Mouse (Mus musculus): ENCODE results near the gene Rasl10a.
"Not testable (repeated sequence)": the region's sequence is repeated elsewhere in the genome, so short reads cannot be mapped to it uniquely, and the experiment has no call there.

Rasl10a gene

DNA sequence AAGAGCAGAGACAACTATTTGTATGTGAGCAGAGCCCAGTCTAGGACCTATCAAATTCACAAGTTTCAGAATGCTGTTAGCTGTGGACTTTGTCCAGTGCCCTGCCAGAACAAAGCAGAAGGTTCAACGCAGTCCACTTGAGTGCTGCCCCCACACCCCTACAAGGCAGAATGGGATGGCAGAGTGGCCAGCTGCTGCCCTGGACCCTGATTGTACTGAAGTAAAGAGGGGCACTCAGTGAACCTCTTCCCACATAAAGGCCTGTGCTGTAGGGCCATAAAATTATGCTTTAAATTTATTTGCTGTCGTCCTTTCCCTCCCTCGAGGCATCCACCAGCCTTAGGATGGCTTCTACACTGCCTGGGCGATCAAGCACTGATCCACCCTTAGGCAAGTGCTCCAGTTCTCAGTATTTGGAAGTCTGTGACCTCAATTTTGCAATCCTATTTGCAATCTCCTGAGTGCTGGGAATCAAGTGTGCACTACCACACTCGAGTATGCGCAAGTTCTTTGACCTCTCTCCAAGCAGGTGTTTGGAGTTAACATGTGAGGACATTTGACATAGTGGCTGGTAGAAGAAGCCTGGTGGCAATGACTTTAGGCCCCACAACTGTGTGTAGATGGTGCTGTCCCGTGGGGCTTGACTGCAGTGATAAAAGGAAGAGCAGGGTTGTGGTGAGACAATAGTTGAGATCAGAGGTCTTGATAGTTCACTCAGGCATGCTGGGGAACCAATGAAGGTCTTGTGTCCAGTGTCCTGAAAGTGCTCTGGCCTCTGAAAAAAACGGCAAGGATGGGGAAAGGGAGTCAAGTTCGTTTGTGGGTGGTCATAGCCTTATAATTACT lies 10.4 kb downstream of the Rasl10a start:
- in situ Hi-C loops (cut with MboI, MseI), result loop anchor here (10.0 kb wide), 1 partner anchor 1824 kb away; no protein-coding TSS in a partner anchor

DNA sequence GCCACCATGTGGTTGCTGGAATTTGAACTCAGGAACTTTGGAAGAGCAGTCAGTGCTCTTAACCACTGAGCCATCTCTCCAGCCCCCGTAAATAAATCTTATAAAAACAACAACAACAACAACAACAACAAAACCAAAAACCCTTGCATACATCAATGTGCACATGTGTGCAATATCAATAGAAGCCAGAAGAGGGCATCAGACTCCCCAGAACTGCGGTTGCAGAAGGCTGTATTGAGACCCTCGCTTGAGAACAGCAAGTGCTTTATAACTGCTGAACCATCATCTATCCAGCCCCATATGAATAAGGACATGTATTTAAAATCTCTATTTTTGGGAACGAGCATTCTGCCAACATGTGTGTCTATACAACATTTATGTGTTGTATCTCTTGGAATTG lies 17.0 kb downstream of the Rasl10a start:
- in situ Hi-C loops (cut with MboI, MseI), result no loop called here

GRCm38 (mm10) chr11:5075760-5076159 lies 17.8 kb downstream of the Rasl10a start:
- in situ Hi-C loops (cut with MboI, MseI), result no loop called here

GRCm38 (mm10) chr11:5076843-5077242 lies 18.9 kb downstream of the Rasl10a start:
- in situ Hi-C loops (cut with MboI, MseI), result not testable (repeated sequence)

DNA sequence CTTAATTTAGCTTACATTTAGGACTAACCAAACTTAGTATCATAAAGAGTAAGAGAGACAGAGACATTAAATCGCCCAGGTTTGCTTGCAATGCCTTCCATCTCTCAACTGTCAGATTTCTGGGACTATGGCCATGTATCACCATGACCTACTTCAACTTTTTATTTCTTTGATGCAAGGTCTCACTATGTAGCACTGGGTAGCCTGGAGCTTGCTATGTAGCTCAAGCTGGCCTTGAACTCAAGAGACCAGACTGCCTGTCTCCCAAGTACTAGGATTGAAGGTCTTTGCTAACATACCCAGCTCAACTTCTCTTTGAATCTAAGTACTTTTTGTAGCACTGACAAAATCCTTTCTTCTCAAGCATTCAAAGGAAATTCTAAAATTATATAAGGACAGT lies 31.2 kb downstream of the Rasl10a start:
- in situ Hi-C loops (cut with MboI, MseI), result no loop called here

DNA sequence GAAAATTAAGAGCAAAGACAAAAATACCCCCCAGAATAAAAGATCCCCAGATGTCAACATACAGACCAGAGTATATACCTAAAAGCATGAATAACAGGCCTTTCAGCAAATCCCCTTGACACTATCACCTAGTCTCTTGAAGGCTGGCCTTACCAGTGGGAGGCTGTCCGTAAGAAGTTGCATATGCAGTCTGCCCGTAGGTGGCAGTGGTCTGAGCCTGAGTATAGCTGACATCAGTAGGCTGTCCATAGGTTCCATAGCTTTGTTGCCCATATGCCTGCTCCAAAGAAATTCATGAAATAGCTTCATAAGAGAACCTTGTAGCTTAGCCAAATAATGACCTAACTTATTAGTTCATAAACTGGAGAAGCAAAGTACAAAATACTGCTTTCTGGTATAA lies 33.8 kb downstream of the Rasl10a start:
- in situ Hi-C loops (cut with MboI, MseI), result no loop called here

DNA sequence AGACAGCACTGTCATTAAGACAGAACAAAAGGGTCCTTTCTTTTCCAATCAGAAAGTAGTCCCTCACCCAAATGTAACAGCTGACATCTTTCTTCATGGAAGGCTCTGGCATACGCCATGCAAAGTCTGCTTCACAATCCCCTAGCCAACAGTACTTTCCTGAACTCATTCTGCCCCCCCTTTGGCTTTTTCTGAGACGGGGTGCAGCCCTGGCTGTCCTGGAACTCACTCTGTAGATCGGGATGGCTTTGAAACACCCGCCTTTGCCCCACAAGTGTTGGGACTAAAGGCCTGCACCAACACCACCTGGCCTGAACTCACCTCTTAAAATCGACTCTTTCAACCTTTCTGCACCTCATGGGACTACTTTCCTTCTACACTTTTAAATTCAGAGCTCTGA lies 37.9 kb downstream of the Rasl10a start:
- in situ Hi-C loops (cut with MboI, MseI), result no loop called here

GRCm38 (mm10) chr11:5096480-5097020 lies 38.6 kb downstream of the Rasl10a start:
- in situ Hi-C loops (cut with MboI, MseI), result no loop called here

DNA sequence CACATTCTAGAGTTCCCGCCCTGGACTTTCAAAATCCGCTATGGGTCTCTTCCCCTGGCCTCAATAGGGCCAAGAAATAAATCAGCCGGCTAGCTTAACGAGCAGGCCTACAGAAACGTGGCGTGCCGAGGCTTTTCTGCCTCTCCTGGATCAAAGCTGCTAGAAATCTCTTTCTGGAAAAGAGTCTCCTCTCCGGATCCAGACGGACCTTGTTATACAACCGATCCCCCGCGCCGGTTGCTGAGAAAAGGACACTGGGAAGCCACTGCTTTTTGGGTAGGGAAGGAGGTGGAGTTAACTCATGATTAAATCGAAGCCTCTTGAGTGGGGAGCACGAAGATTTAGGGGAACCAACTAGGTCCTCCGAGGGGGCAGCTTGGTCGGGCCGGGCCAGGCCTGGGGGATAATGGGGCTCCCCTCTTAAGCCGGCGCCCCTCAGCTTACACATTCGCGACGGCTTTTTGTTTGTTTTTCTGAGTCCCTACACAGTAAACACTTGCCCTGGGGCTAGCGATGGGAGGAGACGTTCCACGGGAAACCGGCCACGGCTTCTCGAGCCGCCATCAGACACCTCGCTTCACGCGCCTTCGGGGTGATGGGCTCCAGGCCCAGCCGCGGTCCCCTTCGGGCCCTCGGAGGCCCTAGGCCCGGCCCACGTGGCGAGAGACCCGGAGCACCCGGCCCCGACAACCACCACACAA lies 40.3 kb downstream of the Rasl10a start:
- in situ Hi-C loops (cut with MboI, MseI), result no loop called here

GRCm38 (mm10) chr11:5098736-5099542 lies 41.0 kb downstream of the Rasl10a start, which contains the start of the genes Rhbdd3 and Ewsr1:
Gene Rhbdd3, plus strand, starts transcription at chr11:5098926.
Gene Ewsr1, minus strand, starts transcription at chr11:5099266.
- in situ Hi-C loops (cut with MboI, MseI), result no loop called here

GRCm38 (mm10) chr11:5099576-5100183 lies 41.8 kb downstream of the Rasl10a start:
- in situ Hi-C loops (cut with MboI, MseI), result loop anchor here (10.0 kb wide), 1 partner anchor 1605 kb away; no protein-coding TSS in a partner anchor

- in situ Hi-C loops (cut with MboI, MseI), result loop anchor here (10.0 kb wide), 1 partner anchor 1605 kb away; no protein-coding TSS in a partner anchor
These were observed 42.4 kb downstream of the Rasl10a start for GRCm38 (mm10) chr11:5100283-5100682.

DNA sequence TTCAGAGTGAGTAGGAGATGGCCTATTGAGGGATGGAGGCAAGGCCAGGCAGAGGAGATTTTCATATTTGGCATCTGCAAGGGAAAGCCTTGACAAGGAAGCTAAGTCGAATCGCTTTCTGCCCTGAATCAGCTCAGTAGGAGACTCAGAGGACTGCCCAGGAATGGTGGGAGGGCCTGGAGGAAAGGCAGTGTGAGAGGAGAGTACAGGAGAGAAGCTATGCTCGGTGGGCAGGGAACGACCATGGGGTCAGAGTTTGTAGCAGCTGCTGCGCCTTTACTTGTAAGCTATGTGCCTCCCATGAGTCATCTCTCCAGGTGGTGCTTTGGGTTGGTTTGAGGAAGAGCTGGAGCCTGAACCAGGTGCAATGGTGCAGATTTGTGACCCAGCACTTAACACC lies 42.9 kb downstream of the Rasl10a start:
- in situ Hi-C loops (cut with MboI, MseI), result loop anchor here (10.0 kb wide), 1 partner anchor 1604 kb away; no protein-coding TSS in a partner anchor

DNA sequence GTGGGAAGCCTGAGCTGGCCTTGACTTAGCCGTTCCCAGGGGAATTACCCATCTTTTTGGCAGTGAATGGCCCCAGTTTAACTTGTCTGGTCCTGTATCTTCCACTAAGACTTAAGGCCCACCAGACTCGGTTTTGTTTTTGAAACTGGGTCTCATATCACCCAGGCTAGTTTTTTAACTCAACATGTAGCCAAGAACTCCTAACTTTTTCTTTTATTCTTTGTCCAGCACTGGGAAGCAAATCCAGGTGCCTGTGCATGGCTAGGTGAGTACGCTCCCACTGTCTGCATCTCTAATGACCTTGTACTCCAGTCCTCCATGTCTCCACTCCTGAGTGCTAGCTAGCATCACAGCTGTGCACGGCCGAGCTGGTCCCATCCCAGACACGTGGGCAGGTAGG lies 43.7 kb downstream of the Rasl10a start:
- in situ Hi-C loops (cut with MboI, MseI), result loop anchor here (10.0 kb wide), 1 partner anchor 1603 kb away; no protein-coding TSS in a partner anchor

- in situ Hi-C loops (cut with MboI, MseI), result loop anchor here (10.0 kb wide), 1 partner anchor 1602 kb away; no protein-coding TSS in a partner anchor
These were observed 44.5 kb downstream of the Rasl10a start for GRCm38 (mm10) chr11:5102384-5102783.

- in situ Hi-C loops (cut with MboI, MseI), result loop anchor here (10.0 kb wide), 1 partner anchor 1601 kb away; no protein-coding TSS in a partner anchor
These were observed 46.1 kb downstream of the Rasl10a start for GRCm38 (mm10) chr11:5103986-5104509.

DNA sequence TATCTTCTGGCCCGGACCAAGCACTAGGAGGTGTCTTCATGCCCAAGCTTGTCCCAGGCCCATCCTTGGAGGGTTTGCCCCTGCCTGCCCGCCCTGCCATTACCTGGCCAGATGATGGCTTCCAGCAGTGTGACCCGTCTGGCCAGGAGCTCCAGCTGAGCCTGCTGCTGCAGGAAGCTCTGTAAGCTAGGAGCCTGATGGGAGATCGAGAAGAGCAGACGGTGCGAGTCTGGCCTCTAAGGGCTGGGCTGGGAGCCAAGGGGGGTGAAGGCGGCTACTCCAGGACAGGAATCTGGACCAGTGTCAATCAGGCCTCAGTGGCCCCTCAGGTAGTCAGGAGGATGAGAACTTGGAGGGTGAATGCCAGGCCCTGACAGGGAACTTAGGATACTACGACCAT lies 51.5 kb downstream of the Rasl10a start:
- in situ Hi-C loops (cut with MboI, MseI), result loop anchor here (10.0 kb wide), 1 partner anchor 1595 kb away; no protein-coding TSS in a partner anchor

Measured in T-helper 1 cell (primary cell).